Mouse (Mus musculus) CD4-positive, CD25-positive, alpha-beta regulatory T cell, adult 2 months (primary cell): ENCODE measurements around the gene St8sia2.
"Not testable (repeated sequence)": the region's sequence is repeated elsewhere in the genome, so short reads cannot be mapped to it uniquely, and the experiment has no call there.

ENCODE experiments used
- DNase-seq: peaks from one replicate; pipeline ENCODE4 v3.0.0-alpha.2; 2012; ENCODE audit warnings: low read depth, low spot score

St8sia2 gene

GRCm38 (mm10) chr7:73989366-73989765, 24.1 kb downstream of the St8sia2 start:
- no peak for DNase-seq

GRCm38 (mm10) chr7:73972157-73972556, 41.3 kb downstream of the St8sia2 start:
- DNase-seq = not testable (repeated sequence)

- DNase-seq = no peak
These were observed 48.3 kb downstream of the St8sia2 start for GRCm38 (mm10) chr7:73965164-73965563.

- DNase-seq = no peak
These were observed 51.1 kb downstream of the St8sia2 start for GRCm38 (mm10) chr7:73962431-73962830.

GRCm38 (mm10) chr7:73954441-73954840, 59.0 kb downstream of the St8sia2 start:
- DNase-seq = no peak

- no peak for DNase-seq
These were observed 60.4 kb downstream of the St8sia2 start for GRCm38 (mm10) chr7:73953131-73953530.

DNA sequence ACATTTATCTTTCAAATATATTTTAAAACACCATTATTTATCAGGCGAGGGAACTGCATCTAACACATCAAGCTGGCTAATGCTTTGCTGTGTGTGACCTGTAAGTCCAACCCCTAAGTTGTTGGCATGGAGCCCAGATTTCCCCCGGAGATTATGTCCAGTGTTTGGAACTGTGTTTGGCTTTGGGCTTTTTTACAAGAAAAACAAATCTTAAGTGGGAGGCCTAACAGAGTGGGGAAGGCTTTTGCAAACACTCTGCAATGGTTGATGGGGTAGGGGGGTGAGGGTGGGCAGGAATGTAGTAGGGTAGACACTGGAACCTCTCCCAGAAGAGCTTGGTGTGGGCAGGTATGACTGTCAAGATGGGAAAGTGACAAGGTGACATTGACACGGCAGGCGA, 71.8 kb downstream of the St8sia2 start:
- no peak for DNase-seq

GRCm38 (mm10) chr7:73939236-73939635, 74.3 kb downstream of the St8sia2 start:
- DNase-seq = no peak

DNA sequence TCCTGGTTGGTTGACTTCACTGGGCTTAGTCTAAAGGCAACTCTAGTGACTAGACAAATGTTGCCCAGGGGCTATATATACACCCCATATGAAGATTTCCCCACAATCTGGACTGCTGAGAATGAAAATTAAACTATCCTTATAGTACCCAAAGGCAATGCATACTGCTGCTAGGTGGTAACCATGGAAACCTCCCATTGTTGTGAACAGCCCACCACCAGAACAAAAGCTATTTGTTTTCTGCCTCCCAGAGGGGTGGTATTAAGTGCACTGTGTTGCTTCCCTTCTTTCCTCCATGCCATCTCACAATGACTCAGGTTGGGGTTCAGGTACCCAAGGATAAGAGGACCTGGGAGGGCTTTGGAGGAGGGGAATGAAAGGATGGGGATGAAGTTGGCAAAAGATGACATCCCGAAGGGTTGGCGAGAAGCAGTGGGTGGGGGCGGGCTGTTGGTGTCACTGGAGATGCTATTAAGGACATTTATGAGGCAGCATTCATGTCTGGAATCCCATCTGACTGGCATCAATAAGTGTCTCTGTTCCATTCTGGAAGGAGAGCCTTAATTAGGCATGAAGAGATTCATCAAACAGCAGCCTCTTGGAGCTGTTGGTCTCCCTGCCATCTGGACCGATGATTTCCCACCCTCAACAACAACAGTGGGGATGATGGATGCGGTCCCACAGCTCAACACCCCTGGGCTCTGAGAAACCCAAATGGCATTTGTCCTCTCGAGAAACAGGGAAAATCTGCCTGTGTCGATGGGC, 75.3 kb downstream of the St8sia2 start:
- DNase-seq = no peak

DNA sequence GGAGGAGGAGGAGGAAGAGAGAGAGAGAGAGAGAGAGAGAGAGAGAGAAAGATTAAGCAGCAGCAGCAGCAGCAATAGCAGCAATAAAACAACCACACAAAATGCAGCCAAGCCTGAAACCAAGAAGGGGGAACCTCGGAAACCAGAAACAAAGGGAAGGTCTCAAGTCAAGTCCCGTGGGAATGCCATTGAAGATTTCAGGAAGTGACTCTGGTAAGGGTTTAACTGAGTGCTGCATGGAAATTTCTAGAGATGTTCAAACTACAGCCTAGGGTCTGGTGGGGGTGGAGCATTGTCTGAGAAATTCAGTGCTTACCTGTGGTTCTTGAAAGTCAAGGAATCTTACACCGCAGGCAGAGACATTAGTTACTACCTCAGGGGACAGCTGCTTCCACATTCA, 77.4 kb downstream of the St8sia2 start:
- DNase-seq = no peak

GRCm38 (mm10) chr7:73935703-73936102, 77.8 kb downstream of the St8sia2 start:
- DNase-seq = no peak

DNA sequence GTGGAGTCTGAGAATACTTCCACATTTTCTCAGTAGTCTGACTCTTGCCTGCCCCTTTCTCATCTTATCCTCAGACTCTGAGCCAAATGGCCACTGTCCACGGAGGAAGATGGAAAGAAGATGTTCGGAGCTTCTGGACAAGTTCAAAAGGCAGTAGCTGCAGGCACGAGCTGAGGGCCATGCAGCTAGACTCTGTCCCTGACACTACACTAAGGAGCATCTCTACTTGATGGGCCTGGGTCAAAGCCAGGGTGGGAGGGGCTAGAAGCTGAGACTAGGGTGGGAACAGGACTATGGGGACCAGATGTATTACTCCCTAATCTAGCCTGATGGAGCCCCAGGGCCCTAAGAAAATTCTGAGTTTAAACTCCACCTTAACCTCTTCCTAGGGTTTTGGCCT, 80.5 kb downstream of the St8sia2 start:
- DNase-seq = no peak

DNA sequence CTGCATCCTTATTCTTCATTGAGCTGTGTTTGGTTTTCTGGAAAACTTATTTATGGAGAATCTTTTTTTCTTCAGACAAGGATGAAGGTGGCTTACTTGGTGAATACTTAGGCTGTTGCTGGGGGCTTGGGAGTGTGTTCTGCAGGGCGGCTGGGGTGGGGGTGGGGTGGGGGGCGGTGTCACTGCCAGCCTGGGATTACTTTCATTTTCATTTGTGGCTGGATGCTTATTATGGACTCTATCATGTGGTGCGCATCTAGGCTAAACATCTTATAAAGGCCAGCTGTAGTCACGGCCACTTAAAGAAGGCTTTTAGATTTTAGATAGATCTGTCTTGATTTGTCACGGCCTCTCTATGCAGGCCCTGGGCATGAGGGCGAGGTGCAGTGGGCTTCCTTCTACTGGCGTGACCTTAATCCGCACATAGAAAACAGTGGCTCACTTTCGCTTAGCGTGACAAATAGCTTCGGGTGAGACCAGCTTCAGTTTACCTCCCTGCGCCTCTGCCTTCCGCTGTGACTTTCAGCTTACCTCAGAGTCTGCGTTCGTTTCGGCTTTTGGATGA, 92.5 kb downstream of the St8sia2 start:
- no peak for DNase-seq

- no peak for DNase-seq
These were observed 95.7 kb downstream of the St8sia2 start for GRCm38 (mm10) chr7:73917633-73918311.

- no peak for DNase-seq
These were observed 101.6 kb downstream of the St8sia2 start for GRCm38 (mm10) chr7:73911899-73912298.

GRCm38 (mm10) chr7:73910843-73911242, 102.6 kb downstream of the St8sia2 start:
- DNase-seq = no peak

DNA sequence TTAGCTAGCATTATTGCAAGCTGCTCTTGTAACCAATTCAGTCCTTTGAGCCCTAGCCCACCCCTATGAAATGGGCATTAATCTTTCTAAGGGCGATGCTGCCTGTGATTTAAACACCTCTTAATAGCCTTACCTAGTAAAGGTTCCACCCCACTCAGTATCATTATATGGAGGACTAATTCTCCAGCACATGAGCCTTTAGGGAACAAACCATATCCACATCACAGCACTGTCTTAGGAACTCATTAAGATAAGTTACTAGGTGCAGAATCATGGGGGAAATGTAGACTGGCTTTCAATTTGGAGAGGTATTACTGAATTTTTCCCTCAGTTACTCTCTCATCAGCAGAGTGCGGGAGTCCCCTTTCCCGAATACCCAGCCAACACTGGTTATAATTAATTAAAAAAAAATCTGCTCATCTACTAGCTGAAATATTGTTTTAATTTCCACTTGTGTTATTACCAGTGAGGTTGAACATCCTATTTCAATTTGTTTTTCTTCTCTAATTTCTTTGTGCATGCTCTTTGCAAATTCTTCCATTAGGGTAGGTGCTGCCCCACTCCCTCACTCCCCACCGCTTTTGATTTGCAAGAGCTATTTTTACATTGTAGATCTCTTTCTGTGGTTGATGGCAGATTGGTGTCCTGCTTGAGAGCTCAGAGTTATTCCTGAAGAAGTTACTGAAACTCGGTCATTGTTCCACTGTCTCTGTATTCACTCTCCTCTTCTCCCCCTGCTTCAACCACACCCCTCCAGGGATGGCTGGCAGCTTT, 103.9 kb downstream of the St8sia2 start:
- DNase-seq = no peak

DNA sequence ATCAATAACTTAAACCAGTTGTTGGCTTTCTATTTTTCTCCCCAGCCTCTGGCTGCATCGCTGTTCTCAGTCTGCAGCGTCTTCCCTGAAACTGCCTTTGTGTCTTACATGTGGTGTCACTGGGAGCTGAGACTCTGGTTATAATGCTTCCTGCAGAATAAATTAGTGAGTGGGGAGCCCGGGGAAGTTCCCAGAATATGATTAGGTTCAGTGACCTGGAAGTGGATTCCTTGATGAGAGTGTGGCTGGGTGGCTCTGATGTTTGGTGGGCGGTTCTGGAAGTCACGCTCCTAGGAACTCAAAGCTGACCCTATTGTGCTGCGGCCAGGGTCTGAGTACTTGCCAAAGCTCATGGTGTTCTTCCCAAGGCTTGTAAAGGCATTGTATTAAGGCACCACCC, 119.0 kb downstream of the St8sia2 start:
- no peak for DNase-seq

DNA sequence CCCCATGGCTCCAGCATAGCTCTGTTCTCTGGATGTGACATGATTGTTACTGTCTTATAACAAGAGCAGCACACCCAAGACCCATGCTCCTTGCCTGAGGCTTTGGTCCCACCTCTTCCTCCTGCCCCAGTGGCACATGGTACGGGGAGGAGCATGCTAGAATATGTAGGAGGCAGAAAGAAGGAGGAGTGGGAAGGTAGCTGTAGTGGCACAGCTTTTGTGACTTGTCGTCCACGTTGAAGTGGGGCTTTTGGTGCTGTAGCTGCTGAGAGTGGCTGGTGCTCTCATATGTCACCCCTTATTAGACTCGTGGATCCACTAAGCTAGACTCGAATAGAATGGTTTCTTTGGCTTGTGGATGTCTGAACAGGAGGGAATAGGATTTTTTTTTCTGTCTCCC, 121.7 kb downstream of the St8sia2 start:
- no peak for DNase-seq

DNA sequence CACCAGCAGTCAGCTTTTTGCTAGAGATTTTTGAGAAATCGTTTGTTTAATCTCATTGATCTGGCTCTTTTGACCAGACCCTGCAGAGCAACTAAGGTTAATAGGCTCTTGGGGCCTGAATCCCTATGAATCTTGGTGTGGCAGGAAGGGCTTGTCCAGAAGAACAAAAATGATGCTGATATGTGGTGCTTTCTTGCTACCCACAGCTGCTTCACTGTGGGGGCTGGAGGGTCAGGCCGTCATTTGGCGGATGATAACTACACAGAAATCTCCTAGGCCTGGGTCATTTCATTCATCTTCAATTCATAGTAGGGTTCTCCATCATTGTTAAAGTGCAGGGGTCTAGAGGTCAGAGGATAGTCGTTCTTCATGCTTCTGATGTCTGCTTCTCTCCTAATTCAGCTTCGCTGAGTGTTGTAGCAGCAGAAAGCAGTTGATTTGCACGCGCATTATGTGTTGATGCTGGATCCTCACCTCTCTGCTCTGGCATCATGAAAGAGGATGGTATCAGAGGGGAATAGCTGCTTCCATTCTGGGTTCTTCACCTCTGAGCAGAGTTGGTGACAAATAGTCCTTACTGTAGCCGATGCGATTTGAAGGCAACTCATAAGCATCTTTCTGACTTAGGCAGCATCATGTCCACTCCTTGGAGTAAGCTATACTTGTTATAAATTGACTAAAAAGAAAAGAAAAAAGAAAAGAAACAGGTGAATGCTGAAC, 122.4 kb downstream of the St8sia2 start:
- DNase-seq = no peak

GRCm38 (mm10) chr7:73890466-73890865, 123.0 kb downstream of the St8sia2 start:
- no peak for DNase-seq
